Mouse (Mus musculus): ENCODE measurements around the gene Adam22.

- TF ChIP-seq CTCF (conservative IDR thresholded peaks at IDR 0.05; ENCODE audit: insufficient read depth, insufficient read length, low read depth, low read length): no peak
- no peak for TF ChIP-seq POLR2A (IDR thresholded peaks at IDR 0.05; ENCODE audit: low read depth, low read length)
Measured at GRCm38 (mm10) chr5:8366771-8367613, 968 bp downstream of the Adam22 start.

Data from kidney, adult 2 months (tissue).